Mouse (Mus musculus): ENCODE measurements at regions not wholly inside any gene's neighbourhood (a gene's known extent, or its start where the extent isn't known, plus 50 kb on each side); places are given as distances from the start of the nearest gene placed in this dataset.
"Not testable (repeated sequence)": the region's sequence is repeated elsewhere in the genome, so short reads cannot be mapped to it uniquely, and the experiment has no call there.

DNA sequence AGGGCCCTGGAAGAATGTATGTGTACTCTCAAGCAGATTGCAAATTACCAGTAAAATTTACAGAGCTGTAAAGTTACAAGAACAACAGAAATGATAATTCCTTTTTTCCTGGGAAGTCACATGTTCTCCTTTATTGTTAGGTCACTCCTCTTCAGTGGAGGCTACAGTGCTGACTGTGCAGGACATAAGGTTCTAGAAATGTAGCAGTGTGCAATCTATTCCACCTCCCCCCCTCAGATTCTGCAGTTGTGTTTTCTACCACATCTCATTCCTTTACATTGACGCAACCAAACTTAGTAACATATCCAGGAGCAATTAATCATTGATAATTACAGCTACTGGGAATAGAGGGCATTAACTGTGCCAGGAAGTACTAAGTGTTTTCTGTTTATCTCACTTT lies 385.3 kb upstream of the Tnc start:
- WGBS: 81% methylated on average over 1 of the region's 1 CpGs
- H3K4me1 ChIP-seq (replicated peaks; ENCODE audit: control insufficient read depth, insufficient read depth, low read length): no peaks in the 10 kb centered on the region
- no peaks in the 10 kb centered on the region for H3K36me3 ChIP-seq (replicated peaks; ENCODE audit: control insufficient read depth, insufficient read depth)
- ATAC-seq (ENCODE audit: low FRiP score): no peak
- no peak overlapping the region for H3K27ac ChIP-seq
- H3K4me3 ChIP-seq (replicated peaks; ENCODE audit: low read length): no peak overlapping the region
- H3K9ac ChIP-seq: no peak overlapping the region
- no peak overlapping the region for H3K4me2 ChIP-seq (replicated peaks)
- no peaks in the 10 kb centered on the region for H3K9me3 ChIP-seq (ENCODE audit: control insufficient read depth, low read length)
- DNase-seq (ENCODE audit: low spot score): no peak
- H3K27me3 ChIP-seq (ENCODE audit: control insufficient read depth, insufficient read depth, low read length): no peaks in the 10 kb centered on the region

DNA sequence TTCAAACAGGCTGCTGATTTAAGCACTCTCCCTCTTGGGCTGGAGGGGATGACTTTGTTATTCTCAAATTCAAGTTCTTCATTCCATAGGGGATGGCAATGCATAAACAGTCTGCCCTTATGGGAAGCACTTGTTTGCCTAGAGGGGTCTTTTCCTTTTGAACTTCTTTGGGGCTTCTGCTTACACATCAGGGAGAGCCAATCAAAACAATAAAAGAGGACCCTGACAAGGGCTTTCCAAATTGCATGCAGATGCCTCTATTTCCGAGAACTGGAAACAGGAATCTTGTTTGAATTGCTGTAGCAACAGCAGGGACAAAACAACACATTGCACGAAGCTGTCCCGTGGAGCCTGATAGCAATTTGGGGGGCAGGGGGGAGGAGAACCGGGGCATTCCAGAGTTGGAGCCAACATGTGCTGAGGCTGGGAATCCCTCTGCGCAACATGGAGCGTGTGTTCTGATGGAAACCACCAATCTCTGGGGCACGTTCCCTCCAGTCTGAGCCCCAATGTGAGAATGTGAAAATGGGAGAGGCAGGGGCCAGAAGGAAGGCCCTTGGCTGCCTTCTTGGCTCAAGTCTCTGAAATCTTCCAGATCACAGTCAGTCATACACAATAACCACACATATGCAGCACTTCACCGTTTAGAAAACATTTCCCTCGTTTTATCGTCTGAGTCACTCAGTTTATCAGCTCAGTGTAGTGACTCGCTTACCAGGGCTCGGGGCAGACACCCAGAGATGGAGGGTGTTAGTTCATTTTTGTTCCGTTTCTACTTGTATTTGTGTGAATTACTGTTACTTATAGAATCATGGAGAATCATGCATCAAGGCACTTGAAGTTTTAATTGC lies 391.2 kb upstream of the Tnc start:
- H3K36me3 ChIP-seq (replicated peaks; ENCODE audit: control insufficient read depth, insufficient read depth): no peaks in the 10 kb centered on the region
- DNase-seq (ENCODE audit: low spot score) (no peak), ATAC-seq (ENCODE audit: low FRiP score) (no peak)
- no peak overlapping the region for H3K4me2 ChIP-seq (replicated peaks)
- no peaks in the 10 kb centered on the region for H3K4me1 ChIP-seq (replicated peaks; ENCODE audit: control insufficient read depth, insufficient read depth, low read length)
- no peak overlapping the region for H3K4me3 ChIP-seq (replicated peaks; ENCODE audit: low read length)
- WGBS: 79% methylated on average over 13 of the region's 13 CpGs
- H3K27ac ChIP-seq: no peak overlapping the region
- H3K9me3 ChIP-seq (ENCODE audit: control insufficient read depth, low read length): no peaks in the 10 kb centered on the region
- no peak overlapping the region for H3K9ac ChIP-seq
- no peaks in the 10 kb centered on the region for H3K27me3 ChIP-seq (ENCODE audit: control insufficient read depth, insufficient read depth, low read length)

DNA sequence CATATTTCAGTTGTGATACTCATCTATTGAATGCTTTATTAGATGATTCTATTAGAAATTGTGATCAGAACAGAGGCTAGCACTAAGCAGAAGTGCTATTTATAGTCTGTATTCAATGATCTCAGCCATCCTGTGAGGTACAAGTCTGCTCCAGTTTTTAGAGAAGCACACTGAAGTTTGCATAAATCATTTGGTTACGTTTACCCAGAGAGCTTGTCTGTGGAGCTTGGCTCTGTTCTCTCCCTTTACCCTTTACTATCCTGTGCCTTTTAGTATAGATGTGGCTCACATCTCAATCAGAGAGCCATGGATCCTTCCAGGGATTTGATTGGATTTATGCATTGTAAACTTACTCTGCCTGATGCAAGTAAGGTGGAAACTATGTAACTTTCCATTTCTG lies 404.6 kb upstream of the Tnc start:
- 35% methylated on average over 1 of the region's 1 CpGs for WGBS
- Histone ChIP-seq H3K9me3 (ENCODE audit: control insufficient read depth, low read length) (no peaks in the 10 kb centered on the region), H3K9ac (no peak overlapping the region), H3K36me3 (replicated peaks; ENCODE audit: control insufficient read depth, insufficient read depth) (no peaks in the 10 kb centered on the region), H3K4me3 (replicated peaks; ENCODE audit: low read length) (no peak overlapping the region), H3K27me3 (ENCODE audit: control insufficient read depth, insufficient read depth, low read length) (no peaks in the 10 kb centered on the region), H3K4me2 (replicated peaks) (no peak overlapping the region), H3K4me1 (replicated peaks; ENCODE audit: control insufficient read depth, insufficient read depth, low read length) (no peaks in the 10 kb centered on the region; the same call in 1 of the 2 replicates), H3K27ac (no peak overlapping the region)
- ATAC-seq (ENCODE audit: low FRiP score) (no peak), DNase-seq (ENCODE audit: low spot score) (peak; percentile 12)

DNA sequence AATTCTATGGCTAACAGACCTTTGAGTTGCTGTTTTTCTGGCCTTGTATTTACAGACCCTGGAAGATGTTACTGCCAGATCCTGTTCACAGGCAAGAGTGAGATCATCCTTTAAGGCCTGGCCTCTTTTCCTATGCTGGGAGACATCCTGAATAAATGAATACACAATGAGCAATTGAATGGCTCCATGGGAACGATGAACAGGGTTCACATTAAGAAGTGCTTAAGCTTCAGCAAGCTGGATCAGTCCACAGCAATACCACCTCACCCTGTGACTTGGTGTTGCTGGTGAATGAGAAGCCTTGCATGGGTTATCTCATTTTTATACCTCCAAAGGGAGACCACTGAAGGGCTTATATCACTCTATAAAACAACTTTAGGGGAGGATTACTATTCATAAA lies 405.1 kb upstream of the Tnc start:
- peak; percentile 40 for DNase-seq (ENCODE audit: low spot score)

DNA sequence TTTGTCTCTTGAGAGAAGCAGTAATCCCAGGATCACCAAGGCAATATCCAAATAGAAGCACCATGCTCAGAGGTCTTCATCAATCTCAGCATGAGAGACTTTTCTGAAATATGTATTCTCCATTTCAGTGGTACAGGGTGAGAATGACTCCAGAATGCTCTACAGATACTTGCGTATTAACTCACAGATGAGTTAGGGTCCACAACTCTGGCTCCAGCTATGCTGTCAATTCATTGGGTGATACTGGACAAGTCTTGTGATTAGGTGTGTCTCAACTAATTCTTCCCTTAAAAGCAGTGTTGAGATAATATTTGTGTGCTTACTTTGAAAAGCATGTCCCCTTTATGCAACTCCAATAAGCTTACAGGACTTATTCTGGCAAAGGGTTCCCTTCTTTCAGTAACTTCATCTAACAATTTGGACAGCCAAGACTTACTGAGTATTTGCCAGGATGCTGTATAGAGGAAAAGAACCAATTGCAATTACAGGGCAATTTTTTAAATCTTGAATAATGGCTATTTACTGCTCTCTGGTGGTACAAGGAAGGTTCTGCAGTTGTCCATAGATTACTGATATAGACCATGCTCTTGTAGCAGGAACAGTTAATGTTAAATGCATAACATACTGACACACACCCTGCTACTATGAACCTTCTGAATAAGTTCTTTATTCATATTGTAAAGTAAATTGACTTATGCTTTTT lies 445.6 kb upstream of the Tnc start:
- H3K9ac ChIP-seq: no peak overlapping the region
- no peaks in the 10 kb centered on the region for H3K4me1 ChIP-seq (replicated peaks; ENCODE audit: control insufficient read depth, insufficient read depth, low read length)
- no peaks in the 10 kb centered on the region for H3K36me3 ChIP-seq (replicated peaks; ENCODE audit: control insufficient read depth, insufficient read depth)
- no peak overlapping the region for H3K27ac ChIP-seq
- DNase-seq (ENCODE audit: low spot score) (peak; percentile 84), ATAC-seq (ENCODE audit: low FRiP score) (peak; percentile 68; the same call in 1 of the 2 replicates)
- no peak overlapping the region for H3K4me2 ChIP-seq (replicated peaks)
- H3K9me3 ChIP-seq (ENCODE audit: control insufficient read depth, low read length): no peaks in the 10 kb centered on the region
- no peaks in the 10 kb centered on the region for H3K27me3 ChIP-seq (ENCODE audit: control insufficient read depth, insufficient read depth, low read length)
- WGBS: 92% methylated on average over 1 of the region's 1 CpGs
- no peak overlapping the region for H3K4me3 ChIP-seq (replicated peaks; ENCODE audit: low read length)

More for the DNA sequence above, 405.1 kb upstream of the Tnc start:
- no peaks in the 10 kb centered on the region; the same call in 1 of the 2 replicates for H3K4me1 ChIP-seq (replicated peaks; ENCODE audit: control insufficient read depth, insufficient read depth, low read length)
- H3K36me3 ChIP-seq (replicated peaks; ENCODE audit: control insufficient read depth, insufficient read depth): no peaks in the 10 kb centered on the region
- H3K27ac ChIP-seq: no peak overlapping the region
- H3K4me2 ChIP-seq (replicated peaks): no peak overlapping the region
- no peaks in the 10 kb centered on the region for H3K27me3 ChIP-seq (ENCODE audit: control insufficient read depth, insufficient read depth, low read length)
- peak; percentile 84; the same call in 1 of the 2 replicates for ATAC-seq (ENCODE audit: low FRiP score)
- no peak overlapping the region for H3K9ac ChIP-seq
- 10% methylated on average over 1 of the region's 1 CpGs for WGBS
- no peaks in the 10 kb centered on the region for H3K9me3 ChIP-seq (ENCODE audit: control insufficient read depth, low read length)
- H3K4me3 ChIP-seq (replicated peaks; ENCODE audit: low read length): no peak overlapping the region

DNA sequence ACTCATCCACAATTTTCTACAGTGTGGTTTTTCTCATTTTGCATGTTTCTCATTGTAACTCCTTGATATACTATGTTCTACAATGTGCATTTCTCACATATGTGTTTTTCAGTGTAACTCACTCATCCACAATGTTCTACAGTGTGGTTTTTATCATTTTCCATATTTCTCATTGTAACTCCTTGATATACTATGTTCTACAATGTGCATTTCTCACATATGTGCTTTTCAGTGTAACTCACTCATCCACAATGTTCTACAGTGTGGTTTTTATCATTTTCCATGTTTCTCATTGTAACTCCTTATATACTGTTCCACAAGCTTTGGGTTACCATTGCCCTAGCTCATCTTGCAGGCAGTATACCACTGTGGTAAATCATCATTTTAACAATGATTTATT lies 450.9 kb upstream of the Tnc start:
- DNase-seq (ENCODE audit: low spot score): not testable (repeated sequence)

DNA sequence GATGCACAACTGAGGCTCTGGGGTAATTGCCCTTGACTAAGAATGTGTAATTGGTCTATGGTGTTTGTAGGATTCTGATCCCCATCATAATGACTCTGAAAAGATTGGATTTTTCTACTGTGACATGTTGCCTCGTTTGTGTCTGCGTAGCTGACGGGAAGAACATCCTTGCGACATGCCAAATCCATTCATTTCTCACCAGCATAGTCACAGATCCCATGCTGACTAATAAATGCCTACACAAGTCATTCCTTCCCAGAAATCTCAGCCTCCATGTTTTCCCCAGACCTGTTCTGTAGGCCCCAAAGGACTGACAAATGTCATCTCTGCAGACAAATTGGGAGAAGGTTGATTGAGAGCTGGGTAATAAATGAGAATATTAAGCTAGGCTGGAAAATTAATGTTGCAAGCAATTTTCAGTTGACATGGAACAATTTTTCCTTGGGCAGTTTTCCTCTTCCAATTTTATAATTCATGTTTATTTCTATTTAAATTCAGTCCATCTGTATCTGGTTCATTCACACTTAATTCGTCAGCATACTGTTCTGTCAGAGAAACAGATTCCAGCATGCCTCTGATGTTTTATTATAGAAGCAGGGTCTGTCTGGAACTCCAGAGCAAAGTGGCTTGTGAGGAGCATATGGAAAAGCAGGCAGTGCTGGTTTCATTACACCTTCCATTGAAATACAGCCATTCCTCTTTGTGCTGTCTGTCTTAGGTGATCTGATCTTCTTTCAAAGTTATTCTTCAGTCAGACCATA lies 454.0 kb upstream of the Tnc start:
- DNase-seq (ENCODE audit: low spot score) (no peak), ATAC-seq (ENCODE audit: low FRiP score) (no peak)
- Histone ChIP-seq H3K4me1 (replicated peaks; ENCODE audit: control insufficient read depth, insufficient read depth, low read length) (no peaks in the 10 kb centered on the region), H3K27ac (no peak overlapping the region), H3K9me3 (ENCODE audit: control insufficient read depth, low read length) (no peaks in the 10 kb centered on the region), H3K9ac (no peak overlapping the region), H3K4me3 (replicated peaks; ENCODE audit: low read length) (no peak overlapping the region), H3K27me3 (ENCODE audit: control insufficient read depth, insufficient read depth, low read length) (no peaks in the 10 kb centered on the region), H3K4me2 (replicated peaks) (no peak overlapping the region), H3K36me3 (replicated peaks; ENCODE audit: control insufficient read depth, insufficient read depth) (no peaks in the 10 kb centered on the region)
- WGBS: 80% methylated on average over 5 of the region's 5 CpGs

More for the DNA sequence above, 450.9 kb upstream of the Tnc start:
- H3K27ac ChIP-seq; H3K4me2 ChIP-seq (replicated peaks); H3K27me3 ChIP-seq (ENCODE audit: control insufficient read depth, insufficient read depth, low read length); H3K9me3 ChIP-seq (ENCODE audit: control insufficient read depth, low read length); H3K4me1 ChIP-seq (replicated peaks; ENCODE audit: control insufficient read depth, insufficient read depth, low read length); H3K9ac ChIP-seq; H3K4me3 ChIP-seq (replicated peaks; ENCODE audit: low read length); H3K36me3 ChIP-seq (replicated peaks; ENCODE audit: control insufficient read depth, insufficient read depth): not testable (repeated sequence)
- ATAC-seq (ENCODE audit: low FRiP score): peak; percentile 95

DNA sequence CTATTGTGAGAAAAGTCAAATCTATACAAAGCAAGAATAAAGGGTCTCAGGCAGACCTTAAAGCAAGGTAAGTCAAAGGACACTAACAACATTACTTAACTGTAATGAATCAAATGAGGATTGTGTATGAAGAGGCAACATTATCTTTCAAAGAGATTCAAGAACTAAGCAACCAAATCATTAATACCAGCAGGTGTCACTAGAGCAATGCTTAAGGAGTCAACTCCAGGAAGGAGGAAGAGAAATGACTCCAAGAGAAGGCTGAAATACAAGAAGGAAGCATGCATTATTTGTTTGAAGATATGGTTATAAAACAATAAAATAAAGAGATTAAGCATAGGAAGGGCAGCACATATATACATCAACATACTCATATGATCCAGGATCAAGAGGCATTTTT lies 475.1 kb upstream of the Tnc start:
- no peak overlapping the region for H3K4me3 ChIP-seq (replicated peaks; ENCODE audit: low read length)
- no peak overlapping the region for H3K9ac ChIP-seq
- no peaks in the 10 kb centered on the region for H3K4me1 ChIP-seq (replicated peaks; ENCODE audit: control insufficient read depth, insufficient read depth, low read length)
- H3K27me3 ChIP-seq (ENCODE audit: control insufficient read depth, insufficient read depth, low read length): no peaks in the 10 kb centered on the region
- H3K27ac ChIP-seq: no peak overlapping the region
- no peaks in the 10 kb centered on the region for H3K36me3 ChIP-seq (replicated peaks; ENCODE audit: control insufficient read depth, insufficient read depth)
- ATAC-seq (ENCODE audit: low FRiP score): no peak
- peak; percentile 81 for DNase-seq (ENCODE audit: low spot score)
- H3K9me3 ChIP-seq (ENCODE audit: control insufficient read depth, low read length): no peaks in the 10 kb centered on the region
- H3K4me2 ChIP-seq (replicated peaks): no peak overlapping the region

DNA sequence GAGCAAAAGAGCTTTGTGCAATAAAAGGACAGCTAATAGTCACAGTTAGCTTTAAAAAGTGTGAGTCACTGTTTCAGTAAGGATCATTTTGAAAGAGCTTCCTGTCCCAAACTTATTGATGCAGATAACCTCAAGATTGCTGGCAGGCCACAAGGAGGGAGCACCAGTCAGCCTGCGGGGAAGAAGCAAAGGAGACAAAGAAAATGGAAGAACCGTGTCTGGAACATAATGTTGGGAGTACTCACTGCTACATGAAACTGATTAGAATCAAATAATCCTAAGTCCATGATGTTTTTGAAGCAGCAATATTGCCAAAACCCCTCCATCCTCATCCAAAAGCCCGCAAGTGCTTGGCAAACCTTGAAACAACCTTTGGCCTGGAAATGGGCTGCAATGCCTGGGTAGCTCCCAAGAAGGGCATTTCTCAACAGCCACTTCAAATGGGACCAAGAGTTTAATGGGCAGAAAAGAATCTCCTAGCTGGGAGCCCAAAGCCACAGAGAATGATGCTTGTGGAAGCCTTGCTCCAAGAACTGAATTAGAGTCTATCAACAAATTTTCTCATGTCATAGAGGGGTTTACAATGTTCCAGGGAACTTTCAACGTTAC lies 481.0 kb upstream of the Tnc start:
- 91% methylated on average over 4 of the region's 4 CpGs for WGBS
- H3K9ac ChIP-seq: no peak overlapping the region

More for the DNA sequence above, 481.0 kb upstream of the Tnc start:
- Histone ChIP-seq H3K27me3 (ENCODE audit: control insufficient read depth, insufficient read depth, low read length) (no peaks in the 10 kb centered on the region), H3K4me3 (replicated peaks; ENCODE audit: low read length) (no peak overlapping the region), H3K36me3 (replicated peaks; ENCODE audit: control insufficient read depth, insufficient read depth) (no peaks in the 10 kb centered on the region), H3K27ac (no peak overlapping the region), H3K4me2 (replicated peaks) (no peak overlapping the region), H3K9me3 (ENCODE audit: control insufficient read depth, low read length) (no peaks in the 10 kb centered on the region), H3K4me1 (replicated peaks; ENCODE audit: control insufficient read depth, insufficient read depth, low read length) (no peaks in the 10 kb centered on the region)
- DNase-seq (ENCODE audit: low spot score) (no peak), ATAC-seq (ENCODE audit: low FRiP score) (no peak)
